Mouse (Mus musculus): ENCODE measurements around the gene Fam114a2. TPM values are rescaled to one million over a fixed set of nuclear protein-coding genes. Genes with fewer than 3 reads are reported as not detected.
"Not testable (repeated sequence)": the region's sequence is repeated elsewhere in the genome, so short reads cannot be mapped to it uniquely, and the experiment has no call there.

Fam114a2 gene
- polyA plus RNA-seq (2014; fragmentation: Nextera tagmentation; extraction: Ambion mirVana), result 48.6 and 53.8 TPM in 2 replicates

- under 1% methylated on average over 59 of the region's 59 CpGs for WGBS
- H3K27me3 ChIP-seq (ENCODE audit: insufficient read depth, low read length), result no peaks in the 10 kb centered on the region
- H3K9ac ChIP-seq, result peak within 1 kb of the TSS; percentile 72
- peaks cover 4% of the 10 kb centered on the region; the same call in 1 of the 2 replicates for H3K4me1 ChIP-seq (ENCODE audit: insufficient read depth)
- peak within 1 kb of the TSS; percentile 76 for H3K4me3 ChIP-seq (ENCODE audit: low read depth, low read length)
- 0 out of 2 replicates have a peak, but pooled peaks cover 9% of the 10 kb centered on the region for H3K36me3 ChIP-seq (ENCODE audit: insufficient read depth)
- ATAC-seq (ENCODE audit: insufficient read depth) (peak; percentile 97), DNase-seq (peak; percentile 94)
- TF ChIP-seq CTCF (IDR thresholded peaks at IDR 0.05; ENCODE audit: low read depth), result no peak
- peak within 1 kb of the TSS; percentile 74 for H3K4me2 ChIP-seq
- H3K9me3 ChIP-seq (ENCODE audit: low read depth, low read length), result no peaks in the 10 kb centered on the region
- peak within 1 kb of the TSS; percentile 80 for H3K27ac ChIP-seq (ENCODE audit: low read depth)
Measured at GRCm38 (mm10) chr11:57518091-57518750, at the start of gene Fam114a2, which contains the start of gene Mfap3. TSS of gene Fam114a2 (minus strand) at chr11:57518617. TSS of gene Mfap3 (plus strand) at chr11:57518664.

GRCm38 (mm10) chr11:57566091-57567035 lies 47.9 kb upstream of the Fam114a2 start:
- no peak overlapping the region for H3K27ac ChIP-seq (ENCODE audit: low read depth)
- H3K9me3 ChIP-seq (ENCODE audit: low read depth, low read length), result peaks cover 5% of the 10 kb centered on the region; the same call in 1 of the 2 replicates
- TF ChIP-seq CTCF (IDR thresholded peaks at IDR 0.05; ENCODE audit: low read depth), result no peak
- no peak overlapping the region for H3K9ac ChIP-seq
- no peak overlapping the region for H3K4me3 ChIP-seq (ENCODE audit: low read depth, low read length)
- peaks cover 8% of the 10 kb centered on the region for H3K27me3 ChIP-seq (ENCODE audit: insufficient read depth, low read length)
- DNase-seq (no peak), ATAC-seq (ENCODE audit: insufficient read depth) (no peak)
- no peaks in the 10 kb centered on the region for H3K4me1 ChIP-seq (ENCODE audit: insufficient read depth)
- no peak overlapping the region for H3K4me2 ChIP-seq
- H3K36me3 ChIP-seq (ENCODE audit: insufficient read depth), result no peaks in the 10 kb centered on the region
- WGBS, result 35% methylated on average over 17 of the region's 18 CpGs

DNA sequence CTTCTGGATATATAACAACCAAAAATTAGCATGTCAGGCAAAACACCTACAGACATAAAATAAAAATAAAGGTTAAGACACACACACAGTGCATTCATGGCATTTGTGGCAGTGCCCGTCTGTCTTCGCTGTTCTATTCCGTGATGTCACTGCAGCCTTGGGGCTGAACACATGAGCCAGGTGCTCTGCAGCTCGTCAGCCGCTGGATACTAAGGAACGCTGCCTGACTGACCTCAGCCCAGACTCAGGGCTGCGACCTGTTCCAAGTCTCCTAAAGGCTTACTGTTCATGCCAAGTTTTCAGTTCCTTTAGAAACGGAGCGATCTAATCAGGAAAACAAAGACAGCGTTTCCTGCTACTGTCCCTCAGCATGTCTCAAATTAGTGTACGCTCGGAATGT lies 46.1 kb upstream of the Fam114a2 start:
- Histone ChIP-seq H3K36me3 (ENCODE audit: insufficient read depth) (no peaks in the 10 kb centered on the region), H3K27ac (ENCODE audit: low read depth) (no peak overlapping the region), H3K9me3 (ENCODE audit: low read depth, low read length) (peaks cover under 1% of the 10 kb centered on the region; the same call in 1 of the 2 replicates), H3K4me1 (ENCODE audit: insufficient read depth) (no peaks in the 10 kb centered on the region), H3K27me3 (ENCODE audit: insufficient read depth, low read length) (peaks cover 3% of the 10 kb centered on the region; the same call in 1 of the 2 replicates), H3K9ac (no peak overlapping the region), H3K4me2 (no peak overlapping the region), H3K4me3 (ENCODE audit: low read depth, low read length) (no peak overlapping the region)
- 61% methylated on average over 12 of the region's 12 CpGs for WGBS
- DNase-seq, result peak; percentile 43
- no peak for TF ChIP-seq CTCF (IDR thresholded peaks at IDR 0.05; ENCODE audit: low read depth)
- no peak for ATAC-seq (ENCODE audit: insufficient read depth)

- H3K27me3 ChIP-seq (ENCODE audit: insufficient read depth, low read length); ATAC-seq (ENCODE audit: insufficient read depth): not testable (repeated sequence)
Measured at GRCm38 (mm10) chr11:57557936-57558335, 39.5 kb upstream of the Fam114a2 start.

GRCm38 (mm10) chr11:57553015-57553780 lies 34.8 kb upstream of the Fam114a2 start:
- H3K4me2 ChIP-seq, result no peak overlapping the region
- no peak overlapping the region for H3K9ac ChIP-seq
- H3K4me1 ChIP-seq (ENCODE audit: insufficient read depth), result no peaks in the 10 kb centered on the region
- no peaks in the 10 kb centered on the region for H3K36me3 ChIP-seq (ENCODE audit: insufficient read depth)
- WGBS, result 61% methylated on average over 9 of the region's 9 CpGs
- DNase-seq (no peak), ATAC-seq (ENCODE audit: insufficient read depth) (no peak)
- TF ChIP-seq CTCF (IDR thresholded peaks at IDR 0.05; ENCODE audit: low read depth), result no peak
- H3K4me3 ChIP-seq (ENCODE audit: low read depth, low read length), result no peak overlapping the region
- no peak overlapping the region for H3K27ac ChIP-seq (ENCODE audit: low read depth)
- H3K9me3 ChIP-seq (ENCODE audit: low read depth, low read length), result no peaks in the 10 kb centered on the region
- no peaks in the 10 kb centered on the region for H3K27me3 ChIP-seq (ENCODE audit: insufficient read depth, low read length)

More at GRCm38 (mm10) chr11:57557936-57558335, 39.5 kb upstream of the Fam114a2 start:
- not testable (repeated sequence) for H3K9me3 ChIP-seq (ENCODE audit: low read depth, low read length); H3K9ac ChIP-seq; H3K27ac ChIP-seq (ENCODE audit: low read depth); H3K36me3 ChIP-seq (ENCODE audit: insufficient read depth); DNase-seq; H3K4me3 ChIP-seq (ENCODE audit: low read depth, low read length); H3K4me1 ChIP-seq (ENCODE audit: insufficient read depth); H3K4me2 ChIP-seq
- WGBS, result 91% methylated on average over 9 of the region's 10 CpGs

- Histone ChIP-seq H3K4me1 (ENCODE audit: insufficient read depth) (no peaks in the 10 kb centered on the region), H3K4me2 (no peak overlapping the region), H3K4me3 (ENCODE audit: low read depth, low read length) (no peak overlapping the region), H3K27me3 (ENCODE audit: insufficient read depth, low read length) (no peaks in the 10 kb centered on the region), H3K36me3 (ENCODE audit: insufficient read depth) (no peaks in the 10 kb centered on the region), H3K9me3 (ENCODE audit: low read depth, low read length) (no peaks in the 10 kb centered on the region), H3K9ac (no peak overlapping the region), H3K27ac (ENCODE audit: low read depth) (no peak overlapping the region)
- no peak for ATAC-seq (ENCODE audit: insufficient read depth)
- no peak for DNase-seq
- TF ChIP-seq CTCF (IDR thresholded peaks at IDR 0.05; ENCODE audit: low read depth), result no peak
- 76% methylated on average over 8 of the region's 8 CpGs for WGBS
Measured at GRCm38 (mm10) chr11:57551016-57551415, 32.6 kb upstream of the Fam114a2 start.

Measured in lung, embryonic 14.5 days (tissue).